Mouse (Mus musculus) stomach, postnatal 0 days (tissue): ENCODE results near the gene Elf2. TPM values are rescaled to one million over a fixed set of nuclear protein-coding genes. Genes with fewer than 3 reads are reported as not detected.
"Not testable (repeated sequence)": the region's sequence is repeated elsewhere in the genome, so short reads cannot be mapped to it uniquely, and the experiment has no call there.

ENCODE experiments used
- ATAC-seq: fragments of 200-750 bp; cut with Nextera tagmentation; 2 replicates; pipeline ENCODE4 v1.8.0; 2017; ENCODE audit not compliant: low FRiP score, low TSS enrichment
- DNase-seq: peaks from one replicate; pipeline ENCODE4 v3.0.0-alpha.2; 2016; ENCODE audit warnings: low spot score
- H3K27ac ChIP-seq: fragments of 300-500 bp; sonication (generic); replicated peaks from 2 replicates; pipeline ENCODE4 v1.5.1; 2014; ENCODE audit warnings: mild to moderate bottlenecking, control low read depth
- H3K27me3 ChIP-seq: fragments of 300-500 bp; sonication (generic); 2 replicates; pipeline ENCODE4 v1.6.1; 2014; ENCODE audit warnings: low read length; ENCODE audit not compliant: control insufficient read depth, insufficient read depth
- H3K36me3 ChIP-seq: fragments of 300-500 bp; sonication (generic); 2 replicates; pipeline ENCODE4 v1.6.1; 2014; ENCODE audit warnings: low read length, mixed read lengths; ENCODE audit not compliant: control insufficient read depth, insufficient read depth
- H3K4me1 ChIP-seq: fragments of 300-500 bp; sonication (generic); replicated peaks from 2 replicates; pipeline ENCODE4 v1.6.1; 2014; ENCODE audit warnings: antibody characterized with exemption; ENCODE audit not compliant: control insufficient read depth, insufficient read depth
- H3K4me2 ChIP-seq: fragments of 300-500 bp; sonication (generic); replicated peaks from 2 replicates; pipeline ENCODE4 v1.6.1; 2014; ENCODE audit warnings: low read depth, mild to moderate bottlenecking, control low read depth, moderate library complexity
- H3K4me3 ChIP-seq: fragments of 300-500 bp; sonication (generic); 2 replicates; pipeline ENCODE4 v1.5.1; 2014; ENCODE audit warnings: low read depth, low read length, control low read depth
- H3K9ac ChIP-seq: fragments of 300-500 bp; sonication (generic); 2 replicates; pipeline ENCODE4 v1.6.1; 2014; ENCODE audit warnings: mild to moderate bottlenecking, low read length, control low read depth, mixed read lengths
- H3K9me3 ChIP-seq: fragments of 300-500 bp; sonication (generic); 2 replicates; pipeline ENCODE4 v1.6.1; 2016; ENCODE audit warnings: low read length; ENCODE audit not compliant: control insufficient read depth
- CTCF ChIP-seq: IDR thresholded peaks from 2 replicates; pipeline ENCODE4 v1.5.1; 2016; ENCODE audit warnings: antibody characterized with exemption, low read depth, mild to moderate bottlenecking, moderate library complexity
- EP300 ChIP-seq: optimal IDR thresholded peaks from 2 replicates; pipeline ENCODE3; 2016; ENCODE audit warnings: antibody characterized with exemption
- WGBS: fragments of 180-500 bp; shearing (Covaris S2); extraction: QIAGEN DNeasy Blood & Tissue Kit; methylation state at CpG from one replicate; pipeline ENCODE4 v1.1.7; 2014; 5-methylcytosine and 5-hydroxymethylcytosine counted together
- polyA plus RNA-seq: library from polyadenylated mRNA; unstranded; fragments of >200 nt; fragmentation: Nextera tagmentation; extraction: Ambion mirVana; gene quantifications from 2 replicates; pipeline ENCODE4 v1.2.1, GENCODE M21; 2015

The Elf2 gene
- polyA plus RNA-seq, 1 experiment from 2014 or later: 36.3 TPM

DNA sequence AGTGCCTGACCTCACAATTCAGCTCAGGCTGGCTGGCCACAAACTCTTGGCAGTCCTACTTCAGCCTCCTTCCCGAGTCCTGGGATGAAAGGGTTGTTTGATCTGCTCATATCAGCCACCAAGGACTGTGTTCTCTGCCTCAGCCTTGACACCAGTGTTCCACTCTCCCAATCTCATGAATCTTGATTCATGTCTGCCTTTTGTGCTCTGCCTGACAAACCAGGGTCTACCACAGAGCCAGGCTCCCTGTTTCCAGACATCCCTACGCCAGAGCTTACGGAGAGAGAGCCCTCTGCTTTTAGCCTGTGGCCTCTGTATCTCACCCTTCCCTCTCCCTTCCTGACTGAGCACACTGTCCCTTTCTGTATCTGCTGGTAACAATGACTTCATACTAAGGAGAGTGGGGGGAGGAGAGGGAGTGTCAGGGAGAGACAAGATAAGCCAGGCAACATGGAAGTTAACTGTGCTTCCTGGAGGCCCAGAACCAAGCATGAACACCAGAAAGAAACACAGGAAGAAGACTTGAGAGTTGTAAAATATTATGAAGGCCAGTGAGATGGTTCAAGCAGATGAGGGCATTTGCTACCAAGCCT, 8.3 kb upstream of the Elf2 start:
- WGBS: 58% methylated on average over 3 of the region's 3 CpGs
- no peak overlapping the region for H3K27ac ChIP-seq
- H3K9ac ChIP-seq: no peak overlapping the region
- H3K4me1 ChIP-seq: no peaks in the 10 kb centered on the region
- DNase-seq (no peak), ATAC-seq (no peak)
- H3K36me3 ChIP-seq: no peaks in the 10 kb centered on the region
- TF ChIP-seq EP300 (no peak), CTCF (no peak)
- H3K9me3 ChIP-seq: no peaks in the 10 kb centered on the region
- H3K4me2 ChIP-seq: no peak overlapping the region
- no peak overlapping the region for H3K4me3 ChIP-seq
- no peaks in the 10 kb centered on the region for H3K27me3 ChIP-seq

DNA sequence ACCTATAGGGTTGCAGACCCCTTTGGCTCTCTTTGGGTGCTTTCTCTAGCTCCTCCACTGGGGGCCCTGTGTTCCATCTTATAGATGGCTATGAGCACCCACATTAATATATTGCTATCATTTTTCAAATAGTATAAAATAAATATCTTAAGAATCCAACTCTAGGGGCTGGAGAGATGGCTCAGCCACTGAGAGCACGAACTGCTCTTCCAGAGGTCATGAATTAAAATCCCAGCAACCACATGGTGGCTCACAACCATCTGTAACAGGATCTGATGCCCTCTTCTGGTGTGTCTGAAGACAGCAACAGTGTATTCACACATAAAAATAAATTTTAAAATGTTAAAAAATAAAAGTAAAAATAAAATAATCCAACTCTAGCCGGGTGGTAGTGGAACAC, 4.6 kb upstream of the Elf2 start:
- not testable (repeated sequence) for H3K27ac ChIP-seq, H3K27me3 ChIP-seq, ATAC-seq, H3K9me3 ChIP-seq, H3K36me3 ChIP-seq, H3K4me1 ChIP-seq, DNase-seq, H3K4me3 ChIP-seq, H3K4me2 ChIP-seq, H3K9ac ChIP-seq
- WGBS: 86% methylated on average over 2 of the region's 2 CpGs

DNA sequence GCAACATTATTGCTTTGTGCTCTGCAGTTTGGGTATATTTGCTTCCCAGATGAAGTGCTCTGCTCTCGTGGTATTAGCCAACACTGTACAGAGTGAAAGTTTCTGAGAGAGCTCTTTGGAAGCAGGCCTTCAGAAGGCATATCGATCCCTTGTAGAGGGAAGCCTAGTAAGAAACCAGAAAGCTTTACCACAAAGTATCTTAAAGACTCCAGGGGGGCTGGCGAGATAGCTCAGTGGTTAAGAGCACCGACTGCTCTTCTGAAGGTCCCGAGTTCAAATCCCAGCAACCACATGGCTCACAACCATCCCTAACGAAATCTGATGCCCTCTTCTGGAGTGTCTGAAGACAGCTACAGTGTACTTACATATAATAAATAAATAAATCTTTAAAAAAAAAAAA, 3.7 kb upstream of the Elf2 start:
- H3K4me2 ChIP-seq, H3K4me3 ChIP-seq, H3K27ac ChIP-seq, ATAC-seq, H3K9ac ChIP-seq, H3K9me3 ChIP-seq, DNase-seq, H3K36me3 ChIP-seq, H3K4me1 ChIP-seq, H3K27me3 ChIP-seq: not testable (repeated sequence)
- 91% methylated on average over 6 of the region's 6 CpGs for WGBS

DNA sequence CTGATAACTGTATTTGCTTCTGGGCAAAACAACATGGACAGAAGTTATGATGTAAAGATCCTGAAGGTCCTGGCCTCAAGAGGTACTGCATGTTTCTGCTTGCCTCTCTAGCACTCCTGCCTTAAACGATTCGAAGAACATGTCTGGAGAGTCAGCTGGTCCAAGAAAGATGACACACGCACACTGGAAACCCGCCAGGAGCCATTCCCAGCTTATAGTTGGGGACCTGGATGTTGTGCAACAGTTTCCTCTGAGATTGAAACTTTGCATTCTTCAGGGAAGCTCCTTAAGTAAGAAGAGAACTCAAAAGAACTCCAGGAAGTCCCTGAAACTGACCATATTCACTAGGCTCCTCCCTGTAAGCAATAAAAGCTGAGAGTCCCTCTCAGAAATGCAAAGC, 2.8 kb upstream of the Elf2 start:
- 72% methylated on average over 4 of the region's 4 CpGs for WGBS
- Histone ChIP-seq H3K27me3 (no peaks in the 10 kb centered on the region), H3K4me1 (no peaks in the 10 kb centered on the region), H3K9ac (no peak overlapping the region), H3K9me3 (no peaks in the 10 kb centered on the region), H3K27ac (no peak overlapping the region), H3K36me3 (no peaks in the 10 kb centered on the region), H3K4me2 (no peak overlapping the region), H3K4me3 (no peak overlapping the region)
- no peak for ATAC-seq
- TF ChIP-seq CTCF (no peak), EP300 (no peak)
- no peak for DNase-seq

DNA sequence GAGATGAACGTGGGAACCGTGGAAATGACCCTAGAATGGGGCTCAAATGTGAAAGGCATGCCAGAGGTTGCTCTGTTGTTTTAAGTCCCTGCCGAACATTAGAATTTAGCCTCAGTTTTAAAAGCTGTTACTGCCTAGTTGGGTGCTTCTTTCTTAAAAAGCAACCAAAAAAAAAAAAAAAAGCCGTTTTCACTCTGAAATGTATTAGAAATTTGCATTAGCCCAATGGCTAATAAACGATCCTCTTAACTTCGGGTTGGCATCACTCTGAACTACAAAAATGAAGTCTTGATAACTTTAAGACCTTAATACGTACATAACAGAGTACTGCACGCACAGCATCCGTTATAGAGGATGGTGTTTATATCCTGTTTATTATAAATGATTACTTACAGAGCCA, 1.7 kb upstream of the Elf2 start:
- Histone ChIP-seq H3K27me3 (no peaks in the 10 kb centered on the region), H3K4me3 (peak overlapping the region; percentile 95), H3K36me3 (no peaks in the 10 kb centered on the region), H3K27ac (peak overlapping the region; percentile 99), H3K4me2 (peak overlapping the region; percentile 92), H3K9ac (peak overlapping the region; percentile 94), H3K9me3 (no peaks in the 10 kb centered on the region), H3K4me1 (no peaks in the 10 kb centered on the region)
- TF ChIP-seq CTCF (no peak), EP300 (no peak)
- ATAC-seq (no peak), DNase-seq (no peak)
- 6% methylated on average over 9 of the region's 9 CpGs for WGBS

DNA sequence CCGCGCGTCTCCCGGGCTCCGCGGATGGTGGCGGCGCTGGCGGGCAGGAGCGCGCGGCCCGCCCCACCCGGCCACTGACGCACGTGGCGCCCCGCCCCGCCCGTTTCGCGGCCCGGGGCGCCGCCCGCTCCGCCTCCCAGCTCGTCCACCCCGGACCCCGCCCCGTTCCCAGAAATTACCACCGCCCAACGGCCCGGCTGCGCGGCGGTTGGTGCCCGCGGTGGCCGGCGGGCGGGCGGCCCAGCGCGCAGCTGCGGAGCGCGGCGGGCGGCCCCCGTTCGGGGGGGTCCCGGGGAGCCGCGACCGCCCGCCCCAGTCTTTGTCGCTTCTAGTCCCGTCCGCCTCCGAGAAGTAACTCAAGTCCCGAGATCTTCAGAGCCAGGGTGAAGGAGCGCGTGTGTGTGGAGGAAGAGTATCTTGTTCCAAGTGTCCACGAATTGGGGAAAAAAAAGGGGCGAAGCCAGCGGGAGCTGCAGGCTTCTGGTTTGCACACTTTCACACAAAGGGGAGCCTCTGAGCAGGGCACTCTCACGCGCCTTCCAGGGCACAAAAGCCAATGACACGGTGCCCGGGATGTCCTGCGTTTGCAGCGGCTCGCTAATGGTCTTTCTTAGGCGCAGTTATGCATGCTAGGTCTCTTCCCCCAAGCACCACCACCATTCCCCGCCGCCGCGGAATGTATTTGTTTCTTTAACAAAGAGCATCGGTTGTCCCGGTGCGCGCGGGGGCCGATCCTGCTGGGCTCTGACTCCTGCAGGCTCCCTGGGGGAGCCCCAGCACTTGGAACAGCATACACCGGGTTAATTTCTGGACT, 1.0 kb upstream of the Elf2 start:
- no peaks in the 10 kb centered on the region for H3K27me3 ChIP-seq
- TF ChIP-seq EP300 (no peak), CTCF (peak; percentile 10; the same call in 1 of the 2 replicates)

More for the DNA sequence above, 1.0 kb upstream of the Elf2 start:
- 0% methylated on average over 51 of the region's 86 CpGs for WGBS
- Histone ChIP-seq H3K4me3 (peak overlapping the region; percentile 95), H3K9ac (peak overlapping the region; percentile 94), H3K4me2 (peak overlapping the region; percentile 92), H3K4me1 (no peaks in the 10 kb centered on the region), H3K27ac (peak overlapping the region; percentile 99), H3K9me3 (no peaks in the 10 kb centered on the region), H3K36me3 (no peaks in the 10 kb centered on the region)
- peak; percentile 91 for DNase-seq
- peak; percentile 88 for ATAC-seq
